Mouse (Mus musculus) stomach, embryonic 14.5 days (tissue): Measurements from ENCODE around the gene Lsamp. TPM values are rescaled to one million over a fixed set of nuclear protein-coding genes. Genes with fewer than 3 reads are reported as not detected.

Experiments
- ATAC-seq: fragments of 200-750 bp; cut with Nextera tagmentation; 2 replicates; pipeline ENCODE4 v1.8.0; 2017; ENCODE audit warnings: low read depth, moderate TSS enrichment; ENCODE audit not compliant: insufficient number of reproducible peaks, insufficient read depth, low FRiP score
- H3K27ac ChIP-seq: fragments of 300-500 bp; sonication (generic); 2 replicates; pipeline ENCODE4 v1.5.1; 2014; ENCODE audit warnings: mild to moderate bottlenecking, low read length, moderate library complexity, mixed read lengths
- H3K27me3 ChIP-seq: fragments of 300-500 bp; sonication (generic); 2 replicates; pipeline ENCODE4 v1.6.1; 2014; ENCODE audit warnings: low read length, control low read depth, mixed read lengths; ENCODE audit not compliant: control insufficient read depth, insufficient read depth
- H3K36me3 ChIP-seq: fragments of 300-500 bp; sonication (generic); 2 replicates; pipeline ENCODE4 v1.6.1; 2014; ENCODE audit warnings: mild to moderate bottlenecking, control low read depth, low read length, moderate library complexity, mixed read lengths; ENCODE audit not compliant: control insufficient read depth, insufficient read depth
- H3K4me1 ChIP-seq: fragments of 300-500 bp; sonication (generic); 2 replicates; pipeline ENCODE4 v1.6.1; 2014; ENCODE audit warnings: low read length, control low read depth, mixed read lengths; ENCODE audit not compliant: control insufficient read depth, insufficient read depth
- H3K4me2 ChIP-seq: fragments of 300-500 bp; sonication (generic); replicated peaks from 2 replicates; pipeline ENCODE4 v1.6.1; 2014; ENCODE audit warnings: low read depth, low read length, control low read depth
- H3K4me3 ChIP-seq: fragments of 300-500 bp; sonication (generic); 2 replicates; pipeline ENCODE4 v1.5.1; 2014; ENCODE audit warnings: low read depth, low read length, control low read depth
- H3K9ac ChIP-seq: fragments of 300-500 bp; sonication (generic); replicated peaks from 2 replicates; pipeline ENCODE4 v1.6.1; 2014; ENCODE audit warnings: low read depth, mild to moderate bottlenecking, control low read depth, low read length, moderate library complexity, mixed read lengths
- H3K9me3 ChIP-seq: fragments of 300-500 bp; sonication (generic); 2 replicates; pipeline ENCODE4 v1.6.1; 2016; ENCODE audit warnings: low read depth, low read length, control low read depth; ENCODE audit not compliant: control insufficient read depth
- WGBS: fragments of 180-500 bp; shearing (Covaris S2); extraction: QIAGEN DNeasy Blood & Tissue Kit; methylation state at CpG from one replicate; pipeline ENCODE4 v1.1.7; 2014; 5-methylcytosine and 5-hydroxymethylcytosine counted together
- polyA plus RNA-seq: library from polyadenylated mRNA; unstranded; fragments of >200 nt; fragmentation: Nextera tagmentation; extraction: Ambion mirVana; gene quantifications from 2 replicates; pipeline ENCODE4 v1.2.1, GENCODE M21; 2014

Gene Lsamp
- polyA plus RNA-seq, 1 experiment from 2014 or later, result 15.6 TPM

- ATAC-seq, result no peak
- Histone ChIP-seq H3K9me3 (no peaks in the 10 kb centered on the region), H3K4me3 (no peak overlapping the region), H3K27me3 (no peaks in the 10 kb centered on the region), H3K27ac (no peak overlapping the region), H3K9ac (no peak overlapping the region), H3K36me3 (no peaks in the 10 kb centered on the region), H3K4me2 (no peak overlapping the region), H3K4me1 (no peaks in the 10 kb centered on the region)
Measured at GRCm38 (mm10) chr16:41091259-41091658, 1107.1 kb downstream of the Lsamp start.

- ATAC-seq, result no peak
- WGBS, result 71% methylated on average over 3 of the region's 3 CpGs
- Histone ChIP-seq H3K27me3 (no peaks in the 10 kb centered on the region), H3K4me2 (no peak overlapping the region), H3K27ac (no peak overlapping the region), H3K9ac (no peak overlapping the region), H3K36me3 (no peaks in the 10 kb centered on the region), H3K4me3 (no peak overlapping the region), H3K9me3 (no peaks in the 10 kb centered on the region), H3K4me1 (no peaks in the 10 kb centered on the region)
Measured at GRCm38 (mm10) chr16:41102805-41103204, 1118.6 kb downstream of the Lsamp start.

GRCm38 (mm10) chr16:41124361-41124760 lies 1140.2 kb downstream of the Lsamp start:
- Histone ChIP-seq H3K9ac (no peak overlapping the region), H3K27me3 (no peaks in the 10 kb centered on the region), H3K36me3 (no peaks in the 10 kb centered on the region), H3K4me2 (no peak overlapping the region), H3K27ac (no peak overlapping the region), H3K4me1 (no peaks in the 10 kb centered on the region), H3K9me3 (no peaks in the 10 kb centered on the region), H3K4me3 (no peak overlapping the region)
- no peak for ATAC-seq
- WGBS, result 65% methylated on average over 2 of the region's 2 CpGs

- no peaks in the 10 kb centered on the region for H3K9me3 ChIP-seq
- no peak for ATAC-seq
- no peak overlapping the region for H3K4me2 ChIP-seq
- H3K36me3 ChIP-seq, result no peaks in the 10 kb centered on the region
- no peaks in the 10 kb centered on the region for H3K27me3 ChIP-seq
- H3K9ac ChIP-seq, result no peak overlapping the region
- H3K27ac ChIP-seq, result no peak overlapping the region
- no peaks in the 10 kb centered on the region for H3K4me1 ChIP-seq
- 89% methylated on average over 2 of the region's 2 CpGs for whole genome bisulfite sequencing
- no peak overlapping the region for H3K4me3 ChIP-seq
Measured at GRCm38 (mm10) chr16:41125051-41125450, 1140.9 kb downstream of the Lsamp start.

- WGBS, result 70% methylated on average over 4 of the region's 4 CpGs
- no peak overlapping the region for H3K4me3 ChIP-seq
Measured at GRCm38 (mm10) chr16:41131053-41131452, 1146.9 kb downstream of the Lsamp start.

GRCm38 (mm10) chr16:41172839-41173238 lies 1188.7 kb downstream of the Lsamp start:
- Histone ChIP-seq H3K4me1 (no peaks in the 10 kb centered on the region), H3K36me3 (no peaks in the 10 kb centered on the region), H3K27ac (no peak overlapping the region), H3K9ac (no peak overlapping the region), H3K4me2 (no peak overlapping the region), H3K9me3 (no peaks in the 10 kb centered on the region), H3K4me3 (no peak overlapping the region), H3K27me3 (no peaks in the 10 kb centered on the region)
- WGBS, result 65% methylated on average over 1 of the region's 1 CpGs
- ATAC-seq, result no peak

More at GRCm38 (mm10) chr16:41131053-41131452, 1146.9 kb downstream of the Lsamp start:
- no peaks in the 10 kb centered on the region for H3K9me3 ChIP-seq
- no peak overlapping the region for H3K4me2 ChIP-seq
- H3K36me3 ChIP-seq, result no peaks in the 10 kb centered on the region
- H3K27ac ChIP-seq, result no peak overlapping the region
- no peak for ATAC-seq
- H3K9ac ChIP-seq, result no peak overlapping the region
- H3K4me1 ChIP-seq, result no peaks in the 10 kb centered on the region
- H3K27me3 ChIP-seq, result no peaks in the 10 kb centered on the region

- Histone ChIP-seq H3K4me3 (no peak overlapping the region), H3K4me1 (no peaks in the 10 kb centered on the region), H3K9ac (no peak overlapping the region), H3K9me3 (no peaks in the 10 kb centered on the region), H3K36me3 (no peaks in the 10 kb centered on the region), H3K4me2 (no peak overlapping the region), H3K27ac (no peak overlapping the region), H3K27me3 (no peaks in the 10 kb centered on the region)
- WGBS, result 24% methylated on average over 3 of the region's 3 CpGs
- ATAC-seq, result peak; percentile 14; the same call in 1 of the 2 replicates
Measured at GRCm38 (mm10) chr16:41179557-41179956, 1195.4 kb downstream of the Lsamp start.

GRCm38 (mm10) chr16:41180867-41181266 lies 1196.7 kb downstream of the Lsamp start:
- no peak overlapping the region for H3K27ac ChIP-seq
- no peak for ATAC-seq
- WGBS, result 43% methylated on average over 3 of the region's 3 CpGs

GRCm38 (mm10) chr16:41210055-41210454 lies 1225.9 kb downstream of the Lsamp start:
- Histone ChIP-seq H3K36me3 (no peaks in the 10 kb centered on the region), H3K27me3 (no peaks in the 10 kb centered on the region), H3K4me1 (no peaks in the 10 kb centered on the region), H3K4me2 (no peak overlapping the region), H3K9ac (no peak overlapping the region), H3K9me3 (no peaks in the 10 kb centered on the region), H3K27ac (no peak overlapping the region), H3K4me3 (no peak overlapping the region)
- WGBS, result 97% methylated on average over 5 of the region's 5 CpGs
- ATAC-seq, result no peak

More at GRCm38 (mm10) chr16:41180867-41181266, 1196.7 kb downstream of the Lsamp start:
- no peaks in the 10 kb centered on the region for H3K4me1 ChIP-seq
- no peak overlapping the region for H3K4me3 ChIP-seq
- H3K36me3 ChIP-seq, result no peaks in the 10 kb centered on the region
- no peak overlapping the region for H3K4me2 ChIP-seq
- H3K27me3 ChIP-seq, result no peaks in the 10 kb centered on the region
- no peak overlapping the region for H3K9ac ChIP-seq
- no peaks in the 10 kb centered on the region for H3K9me3 ChIP-seq
